Mouse (Mus musculus): Measurements from ENCODE around the gene Apol11a. TPM values are rescaled to one million over a fixed set of nuclear protein-coding genes. Genes with fewer than 3 reads are reported as not detected.

Apol11a gene
- total and polyA plus RNA-seq, 3 experiments = 0.12 TPM; not detected in 2

GRCm38 (mm10) chr15:77561792-77562191 lies 53.7 kb downstream of the Apol11a start, which contains the start of gene 1700025B11Rik:
Gene 1700025B11Rik (minus strand): TSS chr15:77561892.
- H3K4me1 ChIP-seq (ENCODE audit: control insufficient read depth in 1 of 2, insufficient read depth in 2 of 2, low read length in 2 of 2) = no peaks in the 10 kb centered on the region
- TF ChIP-seq POLR2AphosphoS5 (IDR thresholded peaks at IDR 0.05; ENCODE audit: borderline replicate concordance, low read depth, low read length) = no peak
- no peak for TF ChIP-seq ELF1 (IDR thresholded peaks at IDR 0.05; ENCODE audit: low read depth, low read length)
- TF ChIP-seq ZNF384 (IDR thresholded peaks at IDR 0.05; ENCODE audit: low read depth, low read length) = no peak
- TF ChIP-seq MAFK (IDR thresholded peaks at IDR 0.05; ENCODE audit: borderline replicate concordance, low read depth, low read length) = no peak
- no peak for TF ChIP-seq UBTF (IDR thresholded peaks at IDR 0.05; ENCODE audit: borderline replicate concordance, insufficient read depth, low read depth, low read length)
- TF ChIP-seq SMC3 (IDR thresholded peaks at IDR 0.05; ENCODE audit: low read depth, low read length) = no peak
- TF ChIP-seq CTCF (IDR thresholded peaks at IDR 0.05 in 2 of 3, conservative IDR thresholded peaks at IDR 0.05 in 1 of 3; ENCODE audit: control insufficient read depth in 1 of 3, insufficient read depth in 1 of 3, low read depth in 2 of 3, low read length in 3 of 3, poor library complexity in 1 of 3, severe bottlenecking in 1 of 3) = no peak
- no peak for TF ChIP-seq ZC3H11A (IDR thresholded peaks at IDR 0.05; ENCODE audit: low read depth, low read length)
- no peak for TF ChIP-seq KAT2A (conservative IDR thresholded peaks at IDR 0.05; ENCODE audit: low read depth, low read length)
- TF ChIP-seq HCFC1 (IDR thresholded peaks at IDR 0.05; ENCODE audit: low read depth, low read length) = no peak
- TF ChIP-seq ZKSCAN1 (IDR thresholded peaks at IDR 0.05; ENCODE audit: low read depth, low read length) = no peak
- no peak for TF ChIP-seq SIN3A (IDR thresholded peaks at IDR 0.05; ENCODE audit: low read length)
- TF ChIP-seq CHD1 (IDR thresholded peaks at IDR 0.05; ENCODE audit: low read depth, low read length) = no peak
- no peak for TF ChIP-seq NRF1 (IDR thresholded peaks at IDR 0.05; ENCODE audit: insufficient read depth, low read depth, low read length, poor library complexity, severe bottlenecking)
- no peak for TF ChIP-seq USF1 (IDR thresholded peaks at IDR 0.05; ENCODE audit: low read depth, low read length)
- TF ChIP-seq BHLHE40 (IDR thresholded peaks at IDR 0.05; ENCODE audit: borderline replicate concordance, low read depth, low read length) = no peak
- H3K4me3 ChIP-seq (ENCODE audit: control insufficient read depth in 1 of 2, insufficient read depth in 1 of 2, low read depth in 2 of 2, low read length in 2 of 2) = no peak within 1 kb of the TSS
- H3K9ac ChIP-seq (ENCODE audit: control insufficient read depth, low read depth, low read length, poor library complexity, severe bottlenecking) = no peak within 1 kb of the TSS
- no peaks in the 10 kb centered on the region for H3K36me3 ChIP-seq (ENCODE audit: control insufficient read depth in 1 of 2, insufficient read depth in 2 of 2, low read length in 2 of 2)
- H3K27ac ChIP-seq (ENCODE audit: control insufficient read depth, low read depth, low read length) = no peak within 1 kb of the TSS
- no peaks in the 10 kb centered on the region for H3K9me3 ChIP-seq (replicated peaks; ENCODE audit: insufficient read depth, low read length)
- no peak for DNase-seq (ENCODE audit: low read depth, low spot score)
- no peaks in the 10 kb centered on the region for H3K27me3 ChIP-seq (ENCODE audit: control insufficient read depth in 1 of 2, insufficient read depth in 2 of 2, low read length in 2 of 2)
- H3K79me2 ChIP-seq (ENCODE audit: control insufficient read depth, insufficient read depth, low read length, poor library complexity) = no peaks in the 10 kb centered on the region

- H3K79me2 ChIP-seq (ENCODE audit: control insufficient read depth, insufficient read depth, low read length, poor library complexity) = no peaks in the 10 kb centered on the region
- H3K4me1 ChIP-seq (ENCODE audit: control insufficient read depth in 1 of 2, insufficient read depth in 2 of 2, low read length in 2 of 2) = no peaks in the 10 kb centered on the region
- TF ChIP-seq MAZ (IDR thresholded peaks at IDR 0.05; ENCODE audit: low read depth, low read length) = no peak
- no peak for TF ChIP-seq GABPA (IDR thresholded peaks at IDR 0.05; ENCODE audit: low read depth, low read length)
- no peak for TF ChIP-seq ELF1 (IDR thresholded peaks at IDR 0.05; ENCODE audit: low read depth, low read length)
- no peak for TF ChIP-seq SMC3 (IDR thresholded peaks at IDR 0.05; ENCODE audit: low read depth, low read length)
- no peak for TF ChIP-seq TBP (IDR thresholded peaks at IDR 0.05; ENCODE audit: low read depth, low read length)
- TF ChIP-seq USF1 (IDR thresholded peaks at IDR 0.05; ENCODE audit: low read depth, low read length) = no peak
- no peak for TF ChIP-seq JUND (IDR thresholded peaks at IDR 0.05; ENCODE audit: low read depth, low read length)
- TF ChIP-seq CHD1 (IDR thresholded peaks at IDR 0.05; ENCODE audit: low read depth, low read length) = no peak
- TF ChIP-seq RAD21 (IDR thresholded peaks at IDR 0.05; ENCODE audit: low read depth, low read length) = no peak
- no peak for TF ChIP-seq MEF2A (IDR thresholded peaks at IDR 0.05; ENCODE audit: extremely low read depth, insufficient replicate concordance, low read depth, low read length, poor library complexity, severe bottlenecking)
- no peak for TF ChIP-seq E2F4 (IDR thresholded peaks at IDR 0.05; ENCODE audit: borderline replicate concordance, low read depth, low read length)
- no peak for TF ChIP-seq NRF1 (IDR thresholded peaks at IDR 0.05; ENCODE audit: insufficient read depth, low read depth, low read length, poor library complexity, severe bottlenecking)
- no peak for TF ChIP-seq MYC (IDR thresholded peaks at IDR 0.05; ENCODE audit: low read depth, low read length)
- TF ChIP-seq CTCF (IDR thresholded peaks at IDR 0.05 in 2 of 3, conservative IDR thresholded peaks at IDR 0.05 in 1 of 3; ENCODE audit: control insufficient read depth in 1 of 3, insufficient read depth in 1 of 3, low read depth in 2 of 3, low read length in 3 of 3, poor library complexity in 1 of 3, severe bottlenecking in 1 of 3) = no peak
- no peaks in the 10 kb centered on the region for H3K36me3 ChIP-seq (ENCODE audit: control insufficient read depth in 1 of 2, insufficient read depth in 2 of 2, low read length in 2 of 2)
- H3K4me3 ChIP-seq (ENCODE audit: control insufficient read depth in 1 of 2, insufficient read depth in 1 of 2, low read depth in 2 of 2, low read length in 2 of 2) = no peak overlapping the region
- no peaks in the 10 kb centered on the region for H3K9me3 ChIP-seq (replicated peaks; ENCODE audit: insufficient read depth, low read length)
- DNase-seq (ENCODE audit: low read depth, low spot score) = no peak
- H3K9ac ChIP-seq (ENCODE audit: control insufficient read depth, low read depth, low read length, poor library complexity, severe bottlenecking) = no peak overlapping the region
- H3K27me3 ChIP-seq (ENCODE audit: control insufficient read depth in 1 of 2, insufficient read depth in 2 of 2, low read length in 2 of 2) = no peaks in the 10 kb centered on the region
- no peak overlapping the region for H3K27ac ChIP-seq (ENCODE audit: control insufficient read depth, low read depth, low read length)
These were observed 55.1 kb downstream of the Apol11a start for GRCm38 (mm10) chr15:77563219-77563618.
